Mouse (Mus musculus): ENCODE results near the gene Pkig.

DNA sequence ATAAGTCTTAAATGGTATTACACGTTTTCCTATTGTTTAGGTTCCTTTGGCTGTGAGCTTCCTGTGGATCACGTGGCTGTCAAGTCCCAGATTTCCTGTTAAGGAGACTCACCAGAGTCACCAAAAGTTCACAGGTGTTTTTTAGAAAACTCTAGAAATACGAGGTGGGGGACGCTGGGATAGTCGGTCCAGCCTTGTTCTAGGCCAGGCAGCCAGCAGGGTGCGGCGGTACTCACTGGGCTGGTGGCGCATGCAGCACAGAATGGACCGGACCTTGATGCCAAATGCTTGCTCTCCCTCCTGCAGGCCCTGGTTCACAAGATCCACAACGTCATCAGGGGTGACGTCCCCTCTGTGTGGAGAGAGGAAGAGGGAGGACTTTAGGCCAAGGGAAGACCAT is 73.8 kb downstream of the Pkig start:
- TF ChIP-seq CTCF (IDR thresholded peaks at IDR 0.05) (peak; percentile 8; the same call in 1 of the 2 replicates), EP300 (IDR thresholded peaks at IDR 0.05; ENCODE audit: insufficient read depth, low read depth, low read length) (no peak), POLR2A (IDR thresholded peaks at IDR 0.05; ENCODE audit: insufficient read depth, low read depth, low read length) (no peak)
